Mouse (Mus musculus) left cerebral cortex, adult 11 months (tissue): ENCODE measurements at regions not wholly inside any gene's neighbourhood (a gene's known extent, or its start where the extent isn't known, plus 50 kb on each side); places are given as distances from the start of the nearest gene placed in this dataset.

Experiments used
- DNase-seq: peaks from one replicate; pipeline ENCODE4 v3.0.0; 2022; ENCODE audit warnings: low spot score

DNA sequence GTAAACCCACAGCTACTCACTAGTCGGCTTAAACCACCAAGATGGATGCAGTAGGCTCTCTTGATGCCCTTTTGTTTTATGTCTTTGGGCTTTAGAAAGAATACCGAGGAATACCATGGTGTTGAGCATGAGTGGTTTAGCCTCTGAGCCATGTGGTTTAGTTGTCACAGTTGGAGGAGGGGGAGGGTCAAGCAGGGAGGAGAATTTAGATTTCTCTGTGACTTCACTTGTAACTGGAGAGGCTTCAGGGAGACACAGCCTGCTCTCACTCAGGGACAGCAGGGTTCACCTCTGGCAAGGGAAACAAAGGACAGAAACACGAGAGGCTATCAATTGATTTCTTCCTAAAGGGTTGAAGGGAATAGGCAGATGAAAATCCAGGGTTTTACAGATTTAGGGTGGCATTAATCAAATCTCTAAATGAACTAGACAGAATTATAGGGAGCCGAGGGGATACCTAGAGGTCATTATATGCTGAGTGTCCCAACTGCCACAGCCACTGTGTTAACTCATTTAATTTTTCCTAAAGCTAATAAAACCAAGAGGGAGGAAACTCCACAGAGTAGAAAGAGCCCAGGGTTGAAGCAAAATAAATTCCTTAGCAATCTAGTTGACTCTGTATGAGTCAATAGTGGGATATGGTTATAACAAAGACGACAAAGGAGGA lies 2113.7 kb upstream of the 5930422O12Rik start:
- no peak for DNase-seq

- no peak for DNase-seq
These were observed 2113.2 kb upstream of the 5930422O12Rik start for GRCm38 (mm10) chr8:31315359-31315705.

DNA sequence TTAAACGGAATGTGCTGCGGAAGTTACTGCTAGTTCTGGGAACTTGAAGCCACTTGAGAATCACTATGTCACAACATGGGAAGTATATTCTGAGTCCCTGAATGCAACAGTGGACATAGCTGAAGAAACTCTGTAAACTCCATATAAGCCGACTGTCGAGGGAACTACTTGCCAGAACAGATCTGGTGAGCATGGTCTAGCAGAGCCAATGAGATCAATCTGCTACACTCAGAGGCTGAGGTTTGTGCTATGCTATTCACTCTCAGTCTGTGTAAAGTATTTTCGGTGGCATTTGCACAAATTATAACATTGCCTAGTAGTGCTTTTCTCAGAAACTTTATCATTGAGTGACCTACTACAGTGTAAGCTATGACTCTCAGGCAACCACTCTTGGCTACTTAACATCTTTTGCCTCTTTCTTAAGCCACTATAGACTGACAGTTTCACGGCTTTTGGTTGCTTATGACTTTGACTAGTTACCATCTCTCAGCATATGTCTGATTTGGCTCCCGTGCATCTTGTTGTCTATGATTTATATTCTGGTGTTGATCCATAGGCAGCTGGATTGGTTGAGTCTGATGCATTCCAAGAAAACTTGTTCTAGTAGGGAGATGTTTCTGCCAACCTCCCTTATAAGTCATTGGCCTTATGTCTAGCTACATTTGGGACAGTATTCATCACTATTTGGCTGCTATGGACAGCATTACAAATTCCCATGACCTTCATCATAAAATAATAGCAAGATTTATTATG lies 2094.8 kb upstream of the 5930422O12Rik start:
- DNase-seq: no peak

DNA sequence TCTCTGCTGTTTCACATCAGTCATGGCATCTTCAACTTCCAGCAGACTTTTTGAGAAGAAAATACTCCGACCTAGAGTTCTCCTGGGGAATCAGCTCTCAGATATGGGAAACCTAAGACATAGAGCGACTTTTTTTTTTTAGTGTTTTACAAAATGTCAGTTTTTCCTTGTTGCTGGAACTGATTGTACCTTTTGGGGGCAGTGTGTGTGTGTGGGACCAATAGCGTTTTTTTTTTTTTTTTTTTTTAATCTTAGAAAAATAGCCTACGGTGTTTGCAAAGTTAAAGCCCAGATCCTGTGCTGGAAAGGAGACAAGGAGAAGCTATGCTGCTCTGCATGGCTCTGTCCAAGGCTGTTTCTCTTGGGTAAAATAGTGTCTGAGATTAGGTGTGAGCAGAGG lies 2080.0 kb upstream of the 5930422O12Rik start:
- no peak for DNase-seq

DNA sequence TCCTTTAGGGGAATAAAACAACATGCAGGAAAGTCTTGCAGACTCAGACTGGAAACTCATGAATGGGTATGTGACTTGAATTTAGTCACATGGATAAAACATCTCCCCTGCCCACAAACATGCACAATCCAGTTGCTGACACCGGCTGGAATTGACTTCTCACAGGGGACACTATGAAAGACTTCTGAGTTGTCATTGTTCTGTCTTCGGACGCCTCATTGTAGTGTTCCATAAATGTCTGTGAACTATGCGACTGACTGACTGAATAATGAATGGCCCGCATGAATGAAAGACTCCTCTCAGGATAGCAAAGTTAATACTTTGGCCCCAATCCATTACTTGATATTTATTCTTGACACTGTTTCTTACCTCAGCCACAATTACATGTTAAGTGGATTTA lies 2058.9 kb upstream of the 5930422O12Rik start:
- DNase-seq: no peak

DNA sequence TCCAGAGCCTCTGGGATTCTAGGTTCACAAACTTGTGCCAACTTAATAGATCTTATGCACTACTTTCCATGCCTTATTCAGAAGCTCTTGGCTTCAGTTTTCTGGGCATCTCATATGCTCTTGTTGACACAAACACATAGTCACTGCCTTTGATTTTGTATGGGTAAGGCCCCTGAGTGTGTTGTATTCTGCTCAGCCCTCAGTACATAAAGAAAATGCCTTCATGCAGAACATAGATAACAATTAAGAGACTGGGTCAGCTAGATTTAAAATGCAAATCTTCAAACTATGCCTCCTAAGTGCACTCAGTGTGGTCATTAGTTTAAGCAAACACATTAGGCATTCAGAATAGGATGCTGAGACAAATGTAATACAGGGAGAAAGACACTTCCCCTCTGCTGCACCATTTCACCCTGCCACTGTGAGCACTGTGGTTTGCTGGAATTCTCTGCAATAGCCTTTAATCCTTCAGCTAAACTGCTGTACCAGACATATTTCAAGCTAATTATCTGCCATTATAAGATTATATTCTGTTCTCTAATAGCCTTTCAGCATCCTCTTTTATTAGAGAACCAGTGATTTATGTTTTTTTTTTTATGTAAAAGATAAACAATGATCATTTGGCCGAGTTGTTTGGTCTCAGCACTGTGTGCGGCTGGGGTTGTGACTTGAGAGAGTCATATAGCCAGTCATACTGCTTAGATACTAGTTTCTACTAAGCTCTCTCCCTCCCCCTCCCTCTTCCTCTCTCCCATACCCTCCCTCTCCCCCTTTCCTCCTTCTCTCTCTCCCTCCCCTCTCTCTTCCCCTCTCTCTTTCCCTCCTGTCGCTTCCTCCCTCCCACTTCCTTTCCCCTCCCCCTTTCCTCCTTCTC lies 2058.1 kb upstream of the 5930422O12Rik start:
- DNase-seq: no peak

DNA sequence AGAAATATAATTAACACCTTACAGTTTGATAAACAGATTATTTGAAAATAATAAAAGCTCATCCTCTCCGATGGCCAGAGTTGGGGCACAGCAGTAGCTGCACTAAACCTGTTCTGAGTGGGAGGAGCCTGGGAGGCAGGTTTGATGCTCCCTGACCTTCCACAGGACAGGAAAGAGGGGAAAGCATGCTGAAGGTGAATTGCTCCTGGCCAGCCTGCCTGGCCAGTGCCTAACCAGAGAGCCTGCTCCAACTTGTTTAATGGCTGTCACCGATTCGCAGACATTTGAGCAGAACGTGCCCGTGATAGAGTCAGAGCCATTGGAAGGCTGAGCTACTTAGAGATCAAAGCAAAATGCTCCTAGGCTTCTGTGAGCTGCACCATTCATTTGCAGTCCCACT lies 2056.9 kb upstream of the 5930422O12Rik start:
- DNase-seq: no peak

DNA sequence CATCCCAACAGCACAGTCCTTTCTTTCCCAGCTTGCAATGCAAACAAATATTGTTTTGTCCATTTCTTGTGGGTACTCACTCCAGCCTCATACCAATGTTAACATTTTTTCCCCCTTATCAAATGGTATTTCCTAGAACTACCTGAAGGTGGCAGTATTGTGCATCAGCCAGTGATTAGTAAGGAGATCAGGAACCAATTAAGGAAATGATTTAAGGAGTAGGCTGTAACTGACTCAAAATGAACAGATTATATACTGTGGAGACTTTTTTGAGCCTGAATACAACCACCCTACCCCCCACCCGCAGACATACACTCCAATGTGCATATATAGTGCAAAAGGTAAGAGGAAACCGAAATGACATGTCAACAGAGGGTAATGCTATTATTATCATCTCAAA lies 2056.1 kb upstream of the 5930422O12Rik start:
- peak; percentile 3 for DNase-seq

DNA sequence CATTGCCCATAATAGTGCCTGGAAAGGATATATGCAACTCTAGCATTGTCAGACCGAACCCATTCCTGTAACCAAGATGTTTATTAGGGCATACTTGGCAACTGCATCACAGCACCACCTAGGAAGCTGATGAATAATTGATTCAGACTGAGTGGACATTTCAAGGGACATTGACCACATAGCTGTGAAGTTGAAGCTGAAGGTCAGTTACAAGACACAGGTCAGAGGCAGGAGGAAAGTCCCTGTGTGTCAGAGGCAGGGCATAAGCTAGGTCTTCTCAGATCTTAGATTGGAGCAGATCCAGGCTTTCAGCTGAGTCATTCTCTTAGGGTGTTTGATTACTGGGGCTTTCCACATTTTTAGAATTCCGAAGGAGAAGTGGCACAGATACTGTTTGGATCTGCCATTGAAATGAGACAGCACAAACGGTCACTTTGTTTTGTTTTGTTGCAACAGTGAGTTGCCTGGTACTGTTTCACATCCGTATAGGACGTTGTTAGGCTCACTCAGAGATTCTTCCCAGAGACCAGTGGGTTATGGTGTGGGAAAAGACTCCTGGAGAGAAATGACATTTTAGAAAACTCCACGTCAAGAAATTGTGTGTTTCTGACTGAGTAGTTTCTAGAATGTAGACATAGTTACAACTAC lies 2055.2 kb upstream of the 5930422O12Rik start:
- DNase-seq: no peak

DNA sequence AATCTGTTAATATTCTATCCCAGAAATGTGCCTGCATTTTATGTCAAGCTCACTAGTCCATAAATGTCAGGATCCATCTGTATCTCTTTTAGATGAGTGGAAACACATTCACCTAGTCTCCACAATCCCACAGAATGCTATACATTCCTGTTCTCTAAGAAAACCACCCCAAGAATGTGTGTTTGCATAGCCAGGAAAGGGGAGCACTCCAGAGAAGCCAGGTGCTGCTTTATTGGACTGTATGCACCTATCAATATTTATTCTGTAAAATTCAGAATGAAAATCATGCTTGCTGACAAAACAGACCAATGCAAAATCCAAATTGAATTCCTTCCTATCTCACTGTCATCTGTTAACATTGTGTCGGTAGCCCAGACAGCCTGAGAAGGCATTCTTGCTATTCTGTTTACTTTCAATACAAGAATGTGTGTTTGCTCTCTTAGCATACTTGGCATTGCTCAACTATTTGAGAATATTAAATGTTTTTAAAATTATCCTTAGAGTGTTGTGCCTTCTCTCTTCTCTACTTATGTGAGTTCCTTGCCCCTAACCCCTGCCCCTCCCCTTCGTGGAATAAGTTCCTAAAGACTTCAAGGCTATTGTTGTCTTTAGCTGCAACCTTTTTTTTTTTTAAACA lies 2050.7 kb upstream of the 5930422O12Rik start:
- DNase-seq: no peak

GRCm38 (mm10) chr8:31404811-31405210 lies 2023.7 kb upstream of the 5930422O12Rik start:
- no peak for DNase-seq

DNA sequence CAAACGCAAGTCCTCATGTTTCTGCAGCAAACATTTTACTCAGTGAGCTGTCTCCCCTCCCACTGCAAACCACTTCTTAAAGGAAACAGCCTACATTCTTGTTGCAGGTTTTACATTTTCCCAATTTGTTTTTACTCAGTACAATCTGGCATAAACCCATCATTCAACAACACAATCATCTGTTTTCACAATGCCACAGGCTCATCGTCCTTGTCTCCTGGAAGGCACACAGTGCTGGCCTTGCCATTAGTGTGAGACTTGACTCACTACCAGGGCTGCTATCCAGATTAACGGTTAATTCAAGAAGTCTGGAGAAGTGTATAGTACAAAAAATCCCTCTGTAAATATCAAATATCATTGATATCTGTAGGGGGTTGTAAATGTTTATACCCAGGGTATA lies 2006.3 kb upstream of the 5930422O12Rik start:
- DNase-seq: no peak

DNA sequence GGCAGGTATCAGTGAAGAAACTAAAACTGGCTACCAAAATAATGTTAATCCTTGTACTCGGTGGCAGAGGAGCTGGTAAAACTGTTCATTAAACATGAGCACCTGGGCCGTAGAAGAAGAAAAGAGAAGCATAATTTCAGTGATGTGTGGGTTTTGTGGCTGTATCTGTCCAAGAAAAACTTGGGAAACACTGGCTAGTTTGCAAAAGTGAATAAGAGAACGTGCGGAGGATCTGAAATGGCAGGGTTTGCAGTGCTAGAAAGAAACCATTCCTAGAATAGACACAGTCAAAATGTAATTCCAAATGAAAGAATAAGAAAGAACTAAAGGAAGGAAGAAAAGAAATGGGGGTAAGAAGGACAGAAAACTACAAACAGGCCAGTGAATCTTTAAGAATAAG lies 2000.8 kb upstream of the 5930422O12Rik start:
- DNase-seq: peak; percentile 2

DNA sequence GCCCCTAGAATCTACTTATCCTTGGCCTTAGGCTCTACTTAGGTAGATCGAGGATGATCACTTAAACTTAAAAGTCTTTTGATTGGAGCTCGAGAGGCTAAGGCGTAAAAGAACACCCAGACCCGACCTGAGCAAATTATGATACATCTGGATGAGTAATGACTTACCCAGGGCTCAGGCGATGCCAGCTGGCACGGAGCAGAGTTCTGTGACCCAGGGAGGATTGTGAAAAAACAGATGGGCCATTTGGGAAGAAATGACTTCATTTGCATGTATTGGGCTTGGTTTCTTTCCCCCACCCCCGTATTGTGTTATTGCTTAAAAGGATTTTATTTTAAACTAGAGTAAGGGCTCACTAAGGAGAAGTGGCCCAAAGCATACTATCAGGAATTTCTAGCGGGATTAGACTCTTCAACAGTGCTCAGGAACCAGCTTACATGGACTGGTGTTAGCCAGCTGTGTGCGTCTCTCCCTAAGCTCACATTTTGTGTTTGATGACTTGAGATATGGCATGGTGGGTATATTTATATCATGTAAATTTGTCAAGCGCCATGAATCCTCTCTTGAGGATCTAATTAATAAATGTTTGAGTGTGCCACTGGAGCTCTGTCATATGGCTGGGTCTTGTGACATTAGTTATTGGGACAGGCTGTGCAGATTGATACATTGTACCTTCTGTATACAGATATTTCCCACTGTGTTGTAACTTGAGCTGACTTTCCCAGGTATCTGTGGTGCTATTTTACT lies 1991.9 kb upstream of the 5930422O12Rik start:
- no peak for DNase-seq

DNA sequence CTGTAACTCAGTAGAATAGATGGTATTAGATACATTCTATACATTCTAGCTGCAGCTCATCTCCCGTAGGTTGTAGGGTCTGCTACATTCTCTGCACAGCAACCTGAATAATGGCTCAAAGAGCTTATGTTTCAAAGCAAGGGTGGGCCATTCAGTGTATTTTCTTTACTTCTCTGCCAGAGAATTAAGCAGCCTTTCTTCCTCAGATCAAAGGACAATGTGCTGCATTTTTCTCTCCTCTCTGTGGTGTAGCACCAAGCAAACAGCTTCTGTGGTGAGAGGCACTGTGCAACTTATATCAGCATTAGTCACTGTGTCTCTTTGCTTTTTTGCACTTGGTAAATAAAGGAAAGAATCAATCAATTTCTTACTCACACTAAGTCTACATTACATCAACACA lies 1983.7 kb upstream of the 5930422O12Rik start:
- no peak for DNase-seq

- DNase-seq: no peak
These were observed 1980.5 kb upstream of the 5930422O12Rik start for GRCm38 (mm10) chr8:31447984-31448383.

DNA sequence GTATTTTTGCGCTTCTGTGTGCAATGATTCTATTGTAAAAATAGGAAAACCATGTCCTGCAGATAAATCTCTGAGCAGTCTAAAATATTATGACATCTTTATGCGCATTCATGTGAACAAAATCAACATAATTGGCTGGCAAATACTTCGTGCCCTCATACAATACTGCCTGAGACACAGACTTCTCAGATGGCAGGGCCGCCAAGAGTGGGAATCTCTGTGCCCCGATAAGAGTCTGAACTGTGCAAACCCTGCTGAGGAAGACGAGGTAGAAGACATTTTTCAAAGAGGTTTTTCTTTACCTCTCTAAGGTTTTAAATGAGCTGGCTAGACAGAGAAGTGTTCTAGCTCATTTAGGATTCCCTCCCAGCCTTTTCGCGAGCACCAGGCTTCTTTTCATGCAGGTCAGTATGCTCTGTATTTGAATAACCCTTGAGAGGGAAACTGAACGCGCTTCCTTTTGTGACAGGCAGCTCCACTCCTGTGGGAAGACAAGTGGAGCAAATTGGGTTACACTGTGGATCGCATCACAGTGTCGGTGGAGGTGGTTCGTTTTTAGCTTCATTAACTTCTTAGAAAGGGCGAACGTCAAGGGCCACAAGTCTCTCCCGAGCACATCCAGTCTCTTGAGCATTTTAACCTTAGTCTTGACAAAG lies 1973.6 kb upstream of the 5930422O12Rik start:
- DNase-seq: no peak

- no peak for DNase-seq
These were observed 1968.2 kb upstream of the 5930422O12Rik start for GRCm38 (mm10) chr8:31460349-31460748.
